Mouse (Mus musculus) CH12.LX (cell line): Measurements from ENCODE around the gene Hip1r. TPM values are rescaled to one million over a fixed set of nuclear protein-coding genes. Genes with fewer than 3 reads are reported as not detected.
A peak's percentile ranks its signal among the peaks of the same experiment; 100 is the strongest.

Experiments
- DNase-seq: peaks from one replicate; pipeline ENCODE4 v3.0.0-alpha.2; 2013; ENCODE audit errors: extremely low read depth
- H3K27ac ChIP-seq: 2 replicates; pipeline ENCODE4 v1.5.1; 2012; ENCODE audit warnings: low read depth, mild to moderate bottlenecking, control low read depth, moderate library complexity; ENCODE audit not compliant: insufficient read depth
- H3K27me3 ChIP-seq: replicated peaks from 2 replicates; pipeline ENCODE3; 2012; ENCODE audit warnings: inconsistent platforms
- H3K36me3 ChIP-seq, 2 experiments: replicated peaks in 1 of 2; 2 replicates each; pipeline versions ENCODE3 to v1.6.1; 2012; ENCODE audit warnings: inconsistent platforms in 1 of 2, low read length in 1 of 2, mild to moderate bottlenecking in 1 of 2, mixed read lengths in 1 of 2, moderate library complexity in 1 of 2; ENCODE audit not compliant: control insufficient read depth in 1 of 2, insufficient read depth in 1 of 2
- H3K4me1 ChIP-seq, 2 experiments: 2 replicates each; pipeline ENCODE4 v1.6.1; 2012; ENCODE audit warnings: inconsistent platforms in 1 of 2, moderate library complexity in 1 of 2; ENCODE audit not compliant: insufficient read depth in 2 of 2, control insufficient read depth in 1 of 2
- H3K4me2 ChIP-seq: 2 replicates; pipeline ENCODE4 v1.6.1; 2012; ENCODE audit warnings: low read depth, mild to moderate bottlenecking, control low read depth; ENCODE audit not compliant: poor library complexity, insufficient read depth, severe bottlenecking
- H3K4me3 ChIP-seq, 3 experiments: fragments of 150-350 bp in 1 of 3; sonication (generic) in 1 of 3; replicated peaks in 1 of 3; 2 replicates each; pipeline versions ENCODE3 to v1.5.1; 2011 to 2012; ENCODE audit warnings: low read depth in 2 of 3, low read length in 2 of 3, mild to moderate bottlenecking in 2 of 3, moderate library complexity in 2 of 3, control low read depth in 1 of 3, improper control_type of control experiment in 1 of 3, inconsistent platforms in 1 of 3, mixed read lengths in 1 of 3; ENCODE audit not compliant: poor library complexity in 1 of 3
- H3K79me2 ChIP-seq: replicated peaks from 2 replicates; pipeline ENCODE4 v1.6.1; 2012; ENCODE audit warnings: mild to moderate bottlenecking, moderate library complexity; ENCODE audit not compliant: control insufficient read depth, poor library complexity, insufficient read depth, severe bottlenecking; ENCODE audit errors: extremely low read depth
- H3K9ac ChIP-seq: 2 replicates; pipeline ENCODE4 v1.6.1; 2012; ENCODE audit warnings: low read depth, mild to moderate bottlenecking, control low read depth, moderate library complexity; ENCODE audit not compliant: insufficient read depth
- H3K9me3 ChIP-seq: replicated peaks from 2 replicates; pipeline ENCODE3; 2012; ENCODE audit warnings: low read length, inconsistent platforms, mixed read lengths
- BHLHE40 ChIP-seq: IDR thresholded peaks from 2 replicates; pipeline ENCODE4 v1.6.1; 2011; ENCODE audit warnings: mild to moderate bottlenecking, low read depth, low read length, improper control_type of control experiment
- CHD1 ChIP-seq: IDR thresholded peaks from 2 replicates; pipeline ENCODE4 v1.6.1; 2012; ENCODE audit warnings: low read depth, low read length, improper control_type of control experiment, inconsistent platforms
- CHD2 ChIP-seq: IDR thresholded peaks from 2 replicates; pipeline ENCODE4 v1.6.1; 2011; ENCODE audit warnings: low read length, improper control_type of control experiment
- CTCF ChIP-seq, 2 experiments: IDR thresholded peaks in 1 of 2; conservative IDR thresholded peaks in 1 of 2; 2 replicates each; pipeline ENCODE4 v1.5.1; 2011 to 2012; ENCODE audit warnings: low read depth in 2 of 2, low read length in 2 of 2, improper control_type of control experiment in 1 of 2, inconsistent platforms in 1 of 2, mild to moderate bottlenecking in 1 of 2, moderate library complexity in 1 of 2
- E2F4 ChIP-seq: IDR thresholded peaks from 2 replicates; pipeline ENCODE4 v1.6.1; 2011; ENCODE audit warnings: low read depth, low read length, improper control_type of control experiment; ENCODE audit not compliant: insufficient replicate concordance
- HCFC1 ChIP-seq: IDR thresholded peaks from 2 replicates; pipeline ENCODE4 v1.6.1; 2012; ENCODE audit warnings: low read depth, mild to moderate bottlenecking, inconsistent platforms, low read length, improper control_type of control experiment
- IRF4 ChIP-seq: IDR thresholded peaks from 2 replicates; pipeline ENCODE4 v1.6.1; 2014; ENCODE audit warnings: low read depth, mild to moderate bottlenecking, inconsistent platforms, low read length, improper control_type of control experiment
- JUN ChIP-seq: IDR thresholded peaks from 2 replicates; pipeline ENCODE4 v1.6.1; 2011; ENCODE audit warnings: low read depth, mild to moderate bottlenecking, low read length, improper control_type of control experiment, moderate library complexity; ENCODE audit not compliant: insufficient read depth
- KAT2A ChIP-seq: IDR thresholded peaks from 2 replicates; pipeline ENCODE4 v1.6.1; 2012; ENCODE audit warnings: low read length, improper control_type of control experiment, inconsistent platforms; ENCODE audit not compliant: insufficient replicate concordance
- MAFK ChIP-seq: IDR thresholded peaks from 2 replicates; pipeline ENCODE4 v1.6.1; 2011; ENCODE audit warnings: low read length, improper control_type of control experiment; ENCODE audit not compliant: insufficient replicate concordance
- MAX ChIP-seq: IDR thresholded peaks from 2 replicates; pipeline ENCODE4 v1.6.1; 2011; ENCODE audit warnings: low read length, improper control_type of control experiment
- MAZ ChIP-seq: IDR thresholded peaks from 2 replicates; pipeline ENCODE4 v1.6.1; 2012; ENCODE audit warnings: low read depth, mild to moderate bottlenecking, inconsistent platforms, low read length, improper control_type of control experiment, moderate library complexity
- MEF2A ChIP-seq: IDR thresholded peaks from 2 replicates; pipeline ENCODE4 v1.6.1; 2014; ENCODE audit warnings: low read depth, mild to moderate bottlenecking, inconsistent platforms, low read length, improper control_type of control experiment, borderline replicate concordance
- MXI1 ChIP-seq: IDR thresholded peaks from 2 replicates; pipeline ENCODE4 v1.6.1; 2011; ENCODE audit warnings: mild to moderate bottlenecking, low read depth, low read length, improper control_type of control experiment
- MYC ChIP-seq: IDR thresholded peaks from 2 replicates; pipeline ENCODE4 v1.6.1; 2011; ENCODE audit warnings: low read depth, mild to moderate bottlenecking, improper control_type of control experiment, low read length
- NELFE ChIP-seq: IDR thresholded peaks from 2 replicates; pipeline ENCODE4 v1.6.1; 2011; ENCODE audit warnings: low read depth, low read length, improper control_type of control experiment
- NRF1 ChIP-seq: IDR thresholded peaks from 2 replicates; pipeline ENCODE4 v1.6.1; 2014; ENCODE audit warnings: low read depth, mild to moderate bottlenecking, inconsistent platforms, low read length, improper control_type of control experiment, moderate library complexity
- PAX5 ChIP-seq: IDR thresholded peaks from 2 replicates; pipeline ENCODE4 v1.6.1; 2012; ENCODE audit warnings: low read length, inconsistent platforms, mixed read lengths
- POLR2AphosphoS2 ChIP-seq: IDR thresholded peaks from 2 replicates; pipeline ENCODE4 v1.6.1; 2011; ENCODE audit warnings: low read depth, low read length, improper control_type of control experiment
- RAD21 ChIP-seq: IDR thresholded peaks from 2 replicates; pipeline ENCODE4 v1.6.1; 2011; ENCODE audit warnings: low read depth, mild to moderate bottlenecking, low read length, improper control_type of control experiment, moderate library complexity
- RCOR1 ChIP-seq: conservative IDR thresholded peaks from 2 replicates; pipeline ENCODE4 v1.6.1; 2012; ENCODE audit warnings: low read depth, mild to moderate bottlenecking, inconsistent platforms, low read length, improper control_type of control experiment
- SIN3A ChIP-seq: IDR thresholded peaks from 2 replicates; pipeline ENCODE4 v1.6.1; 2012; ENCODE audit warnings: low read length, improper control_type of control experiment, inconsistent platforms
- SMC3 ChIP-seq: IDR thresholded peaks from 2 replicates; pipeline ENCODE4 v1.6.1; 2011; ENCODE audit warnings: low read depth, low read length, improper control_type of control experiment
- TBP ChIP-seq: conservative IDR thresholded peaks from 2 replicates; pipeline ENCODE4 v1.6.1; 2011; ENCODE audit warnings: low read depth, low read length, improper control_type of control experiment
- TCF12 ChIP-seq: IDR thresholded peaks from 2 replicates; pipeline ENCODE4 v1.6.1; 2014; ENCODE audit warnings: low read depth, mild to moderate bottlenecking, inconsistent platforms, low read length, improper control_type of control experiment
- USF2 ChIP-seq: conservative IDR thresholded peaks from 2 replicates; pipeline ENCODE4 v1.6.1; 2011; ENCODE audit warnings: low read depth, low read length, improper control_type of control experiment
- ZC3H11A ChIP-seq: IDR thresholded peaks from 2 replicates; pipeline ENCODE4 v1.6.1; 2012; ENCODE audit warnings: low read depth, mild to moderate bottlenecking, inconsistent platforms, low read length, improper control_type of control experiment
- ZKSCAN1 ChIP-seq: IDR thresholded peaks from 2 replicates; pipeline ENCODE4 v1.6.1; 2012; ENCODE audit warnings: low read depth, inconsistent platforms, low read length, improper control_type of control experiment, borderline replicate concordance
- ZMIZ1 ChIP-seq: IDR thresholded peaks from 2 replicates; pipeline ENCODE4 v1.6.1; 2012; ENCODE audit warnings: low read depth, mild to moderate bottlenecking, inconsistent platforms, low read length, improper control_type of control experiment
- ZNF384 ChIP-seq: IDR thresholded peaks from 2 replicates; pipeline ENCODE4 v1.6.1; 2012; ENCODE audit warnings: low read depth, low read length, improper control_type of control experiment, inconsistent platforms
- dilution Hi-C: fragments of 300-500 bp; cut with MboI; formaldehyde crosslinking; loops from 2 replicates; pipeline ENCODE4 v1.14.3; 2020; ENCODE audit warnings: low sequenced_read_pairs; ENCODE audit not compliant: extremely low pct_unique_long_range_greater_than_20kb, extremely low pct_ligation_motif_present
- in situ Hi-C: fragments of 300-500 bp; cut with MboI; formaldehyde crosslinking; loops from 3 replicates; pipeline ENCODE4 v1.14.3; 2019; ENCODE audit warnings: low sequenced_read_pairs, low pct_ligation_motif_present, low pct_unique_long_range_greater_than_20kb, mixed read lengths
- polyA plus RNA-seq: library from polyadenylated mRNA; unstranded; fragments of >175 nt; gene quantifications from 2 replicates; pipeline ENCODE4 v1.2.1, GENCODE M21; 2012; ENCODE audit warnings: low read depth; ENCODE audit not compliant: insufficient read length
- total RNA-seq, 2 experiments: library from RNA; depleted of rRNA; stranded (reverse); fragments of 300-350 nt in 1 of 2; fragments of >200 nt in 1 of 2; gene quantifications; 2 replicates each; pipeline ENCODE4 v1.2.3; 2012 to 2014

The Hip1r gene
- total and polyA plus RNA-seq, 3 experiments, result 26.1 to 49.8 (median 44.7) TPM

DNA sequence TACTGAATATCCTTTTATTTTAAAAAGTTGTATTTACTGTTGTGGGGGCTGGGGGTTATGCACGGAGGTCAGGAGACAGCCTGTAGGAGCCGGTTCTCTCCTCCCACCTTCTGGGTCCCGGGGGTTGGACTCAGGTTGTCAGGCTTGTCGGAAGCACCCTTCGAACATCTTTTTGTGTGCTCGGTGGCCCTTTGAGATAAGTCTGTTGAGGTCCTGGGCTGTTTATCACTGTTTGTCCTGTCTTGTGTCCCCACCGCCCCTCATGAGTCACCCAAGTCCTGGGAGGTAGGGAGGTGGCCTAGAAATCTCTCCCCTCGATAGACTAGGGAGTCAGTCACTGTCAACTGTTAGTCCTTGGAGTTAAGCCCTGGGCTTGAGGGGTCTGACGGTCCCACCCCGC, 24.9 kb downstream of the Hip1r start:
- no peak overlapping the region for H3K9ac ChIP-seq
- H3K79me2 ChIP-seq, result no peaks in the 10 kb centered on the region
- in situ Hi-C loops, result loop anchor here (10.0 kb wide), 1 partner anchor 184 kb away; no protein-coding TSS in a partner anchor
- no peak overlapping the region for H3K27ac ChIP-seq
- peaks cover 7 to 29% of the 10 kb centered on the region in 2 experiments; a peak in 3 of 4 replicates for H3K4me1 ChIP-seq
- H3K27me3 ChIP-seq, result no peaks in the 10 kb centered on the region
- no peak for DNase-seq
- H3K36me3 ChIP-seq, result peaks cover 86 to 97% of the 10 kb centered on the region in 2 experiments
- TF ChIP-seq MAFK (no peak), USF2 (no peak), CTCF (conservative IDR thresholded peaks at IDR 0.05 in 1 of 2, IDR thresholded peaks at IDR 0.05 in 1 of 2; ENCODE audit: low read depth in 2 of 2, low read length in 2 of 2) (no peak), CHD1 (no peak), CHD2 (no peak), KAT2A (no peak), RAD21 (no peak), SMC3 (no peak), E2F4 (no peak), IRF4 (no peak), BHLHE40 (no peak), ZC3H11A (no peak), MAZ (no peak), MAX (no peak)
- no peaks in the 10 kb centered on the region for H3K9me3 ChIP-seq
- H3K4me2 ChIP-seq, result no peak overlapping the region
- H3K4me3 ChIP-seq, result no peak overlapping the region
- dilution Hi-C loops, result no loop called here

DNA sequence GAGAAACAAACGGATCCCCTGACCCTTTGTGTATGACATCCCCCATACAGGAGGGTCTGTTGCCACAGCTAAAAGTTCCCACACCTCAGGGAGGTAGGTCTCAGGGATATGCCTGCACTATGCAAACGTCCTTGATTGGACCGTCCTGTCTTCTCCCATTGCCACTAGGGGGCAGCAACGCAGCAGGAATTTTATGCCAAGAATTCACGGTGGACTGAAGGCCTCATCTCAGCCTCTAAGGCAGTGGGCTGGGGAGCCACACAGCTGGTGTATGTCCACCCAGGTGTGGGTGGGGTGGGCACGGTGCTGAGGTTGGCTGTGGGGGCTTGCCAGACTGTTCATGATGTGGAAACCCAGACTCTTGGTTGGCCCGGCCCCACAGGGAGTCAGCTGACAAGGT, 27.4 kb downstream of the Hip1r start:
- no peak overlapping the region for H3K4me2 ChIP-seq
- H3K27me3 ChIP-seq, result no peaks in the 10 kb centered on the region
- peak; percentile 86 for DNase-seq
- H3K4me1 ChIP-seq, result peaks cover 7 to 36% of the 10 kb centered on the region in 2 experiments; a peak in 3 of 4 replicates
- TF ChIP-seq POLR2AphosphoS2 (no peak), ZNF384 (no peak), CTCF (conservative IDR thresholded peaks at IDR 0.05 in 1 of 2, IDR thresholded peaks at IDR 0.05 in 1 of 2; ENCODE audit: low read depth in 2 of 2, low read length in 2 of 2) (peak; percentile 79 to 98), ZKSCAN1 (no peak), E2F4 (no peak), RAD21 (peak; percentile 94), MEF2A (0 out of 2 replicates have a peak, but pooled peaks have one; percentile 11), ZMIZ1 (no peak), SIN3A (0 out of 2 replicates have a peak, but pooled peaks have one; percentile 45), MXI1 (no peak), MYC (no peak), KAT2A (no peak), HCFC1 (no peak), ZC3H11A (peak; percentile 96), BHLHE40 (no peak), TBP (no peak), MAFK (no peak), MAZ (no peak), SMC3 (peak; percentile 100), NELFE (no peak), NRF1 (no peak), CHD1 (no peak), JUN (no peak), PAX5 (no peak), TCF12 (no peak), RCOR1 (no peak), MAX (no peak)
- dilution Hi-C loops, result no loop called here
- peaks cover 90 to 98% of the 10 kb centered on the region in 2 experiments for H3K36me3 ChIP-seq
- H3K9ac ChIP-seq, result no peak overlapping the region
- no peak overlapping the region for H3K4me3 ChIP-seq
- H3K79me2 ChIP-seq, result no peaks in the 10 kb centered on the region
- H3K27ac ChIP-seq, result no peak overlapping the region
- in situ Hi-C loops, result loop anchor here (5.0 kb wide), 1 partner anchor 81 kb away; no protein-coding TSS in a partner anchor
- H3K9me3 ChIP-seq, result no peaks in the 10 kb centered on the region
